Mouse (Mus musculus) hindbrain, embryonic 14.5 days (tissue): ENCODE data around the gene Cbfa2t2. TPM values are rescaled to one million over a fixed set of nuclear protein-coding genes. Genes with fewer than 3 reads are reported as not detected.

Experiments
- ATAC-seq: fragments of 200-750 bp; cut with Nextera tagmentation; 2 replicates; pipeline ENCODE4 v1.8.0; 2017; ENCODE audit warnings: moderate number of reproducible peaks, mild to moderate bottlenecking, moderate TSS enrichment, moderate library complexity; ENCODE audit not compliant: low FRiP score
- DNase-seq: peaks from one replicate; pipeline ENCODE4 v3.0.0-alpha.2; 2015; ENCODE audit warnings: low spot score
- H3K27ac ChIP-seq: fragments of 300-500 bp; sonication (generic); 2 replicates; pipeline ENCODE4 v1.5.1; 2014; ENCODE audit warnings: mild to moderate bottlenecking, moderate library complexity
- H3K27me3 ChIP-seq: fragments of 300-500 bp; sonication (generic); 2 replicates; pipeline ENCODE4 v1.6.1; 2014; ENCODE audit warnings: mild to moderate bottlenecking, low read length, mixed read lengths; ENCODE audit not compliant: control insufficient read depth, insufficient read depth
- H3K36me3 ChIP-seq: fragments of 300-500 bp; sonication (generic); replicated peaks from 2 replicates; pipeline ENCODE4 v1.6.1; 2014; ENCODE audit not compliant: control insufficient read depth, insufficient read depth
- H3K4me1 ChIP-seq: fragments of 300-500 bp; sonication (generic); replicated peaks from 2 replicates; pipeline ENCODE4 v1.6.1; 2014; ENCODE audit warnings: antibody characterized with exemption, low read length, mixed read lengths; ENCODE audit not compliant: control insufficient read depth, insufficient read depth
- H3K4me2 ChIP-seq: fragments of 300-500 bp; sonication (generic); replicated peaks from 2 replicates; pipeline ENCODE4 v1.6.1; 2014; ENCODE audit warnings: mild to moderate bottlenecking, moderate library complexity
- H3K4me3 ChIP-seq: fragments of 300-500 bp; sonication (generic); replicated peaks from 2 replicates; pipeline ENCODE4 v1.5.1; 2014; ENCODE audit warnings: mild to moderate bottlenecking, low read length
- H3K9ac ChIP-seq: fragments of 300-500 bp; sonication (generic); 2 replicates; pipeline ENCODE4 v1.6.1; 2014
- H3K9me3 ChIP-seq: fragments of 300-500 bp; sonication (generic); 2 replicates; pipeline ENCODE4 v1.6.1; 2016; ENCODE audit warnings: low read length; ENCODE audit not compliant: control insufficient read depth
- WGBS: fragments of 180-500 bp; shearing (Covaris S2); extraction: QIAGEN DNeasy Blood & Tissue Kit; methylation state at CpG from one replicate; pipeline ENCODE4 v1.1.7; 2014; 5-methylcytosine and 5-hydroxymethylcytosine counted together
- polyA plus RNA-seq: library from polyadenylated mRNA; unstranded; fragments of >200 nt; fragmentation: Nextera tagmentation; extraction: Ambion mirVana; gene quantifications from 2 replicates; pipeline ENCODE4 v1.2.1, GENCODE M21; 2014

Cbfa2t2 gene
- polyA plus RNA-seq, 1 experiment from 2014 or later, result 48.0 TPM

DNA sequence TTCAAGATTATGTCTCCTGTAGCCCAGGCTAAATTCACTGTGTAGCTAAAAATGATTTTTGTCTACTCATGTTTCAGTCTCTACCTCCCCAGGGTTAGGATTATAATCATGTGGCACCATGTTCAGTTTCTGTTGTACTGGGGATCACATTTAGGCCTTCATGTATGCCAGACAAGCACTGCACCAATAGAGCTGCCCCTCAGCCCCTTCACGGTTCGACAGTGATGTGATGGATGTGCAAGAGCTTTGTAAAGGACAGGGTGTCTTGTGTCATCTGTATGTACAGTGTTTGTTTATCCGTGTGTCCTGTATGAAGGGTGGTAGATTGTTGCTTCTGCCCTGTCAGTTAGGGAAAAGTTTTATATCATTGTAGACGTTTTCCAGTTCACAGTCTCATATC lies 72.2 kb downstream of the Cbfa2t2 start:
- no peak for ATAC-seq
- H3K27ac ChIP-seq, result no peak overlapping the region
- 89% methylated on average over 4 of the region's 4 CpGs for WGBS

DNA sequence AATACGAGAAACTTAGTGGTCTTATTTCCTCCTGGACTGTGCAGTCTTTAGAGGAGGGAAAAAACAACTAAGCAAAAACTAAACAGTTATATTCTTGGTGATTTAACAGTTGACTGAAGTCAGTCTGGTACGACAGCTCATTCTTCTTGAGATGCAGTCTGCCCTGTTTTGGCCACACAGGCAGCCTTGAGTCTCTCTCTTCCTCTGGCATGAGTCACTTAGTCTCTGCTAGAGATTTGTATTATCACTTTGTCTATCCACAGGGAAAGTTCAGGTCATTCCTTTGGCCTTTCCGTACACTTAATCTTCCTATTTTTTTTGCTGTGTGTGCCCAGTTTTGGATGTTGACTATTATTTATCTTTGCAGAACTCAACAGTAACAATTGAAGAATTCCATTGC lies 73.9 kb downstream of the Cbfa2t2 start:
- no peaks in the 10 kb centered on the region for H3K9me3 ChIP-seq
- WGBS, result 97% methylated on average over 3 of the region's 3 CpGs
- H3K27ac ChIP-seq, result no peak overlapping the region

More for the DNA sequence above, 72.2 kb downstream of the Cbfa2t2 start:
- H3K9ac ChIP-seq, result no peak overlapping the region
- no peaks in the 10 kb centered on the region for H3K27me3 ChIP-seq
- H3K4me1 ChIP-seq, result no peaks in the 10 kb centered on the region
- peaks cover 62% of the 10 kb centered on the region for H3K36me3 ChIP-seq
- no peak overlapping the region for H3K4me2 ChIP-seq
- no peak overlapping the region for H3K4me3 ChIP-seq
- no peaks in the 10 kb centered on the region for H3K9me3 ChIP-seq
- no peak for DNase-seq

DNA sequence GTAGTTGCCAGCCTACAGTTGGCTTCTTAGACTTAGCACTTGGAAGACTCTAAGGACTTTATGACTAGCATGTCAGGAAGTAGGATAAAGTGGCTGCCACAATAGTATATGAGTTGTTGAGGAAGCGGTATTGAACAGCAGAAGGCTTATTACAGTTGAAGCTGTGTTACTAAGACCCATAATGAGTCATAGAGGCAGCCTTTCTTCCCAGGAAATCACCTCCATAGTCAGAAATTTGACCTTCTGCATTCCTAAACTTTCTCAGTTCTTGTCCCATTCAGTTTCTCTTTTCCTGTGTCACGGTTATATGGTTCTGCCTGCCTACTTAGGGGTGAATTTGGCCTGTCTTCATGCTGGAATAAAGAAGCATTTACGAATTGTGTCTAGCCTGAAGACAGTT lies 80.7 kb downstream of the Cbfa2t2 start:
- Histone ChIP-seq H3K4me3 (no peak overlapping the region), H3K9me3 (no peaks in the 10 kb centered on the region), H3K4me2 (no peak overlapping the region), H3K9ac (no peak overlapping the region), H3K27ac (no peak overlapping the region), H3K27me3 (no peaks in the 10 kb centered on the region), H3K4me1 (no peaks in the 10 kb centered on the region), H3K36me3 (peaks cover 43% of the 10 kb centered on the region)
- WGBS, result 83% methylated on average over 3 of the region's 3 CpGs
- DNase-seq (no peak), ATAC-seq (no peak)

More for the DNA sequence above, 73.9 kb downstream of the Cbfa2t2 start:
- Histone ChIP-seq H3K4me3 (no peak overlapping the region), H3K9ac (no peak overlapping the region), H3K4me1 (no peaks in the 10 kb centered on the region), H3K27me3 (no peaks in the 10 kb centered on the region), H3K4me2 (no peak overlapping the region), H3K36me3 (peaks cover 49% of the 10 kb centered on the region)
- DNase-seq, result no peak
- ATAC-seq, result no peak

DNA sequence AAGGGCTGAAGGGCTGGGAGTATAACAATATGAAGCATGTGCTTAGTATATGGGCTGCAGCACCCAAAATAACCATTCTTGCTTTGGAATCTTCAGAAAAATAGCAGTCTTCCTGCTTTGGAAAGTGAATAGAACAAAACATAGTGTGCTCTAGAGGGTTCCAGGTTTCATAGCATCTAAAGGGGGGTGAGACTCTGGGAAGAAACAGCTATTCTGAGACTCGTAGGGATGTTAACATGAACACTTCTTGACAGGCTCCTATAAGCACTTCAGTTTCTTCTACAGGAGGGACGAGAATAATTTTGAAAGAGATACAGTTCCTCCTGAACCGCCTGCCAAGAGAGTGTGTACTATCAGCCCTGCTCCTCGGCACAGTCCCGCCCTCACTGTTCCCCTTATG lies 81.1 kb downstream of the Cbfa2t2 start:
- Histone ChIP-seq H3K9me3 (no peaks in the 10 kb centered on the region), H3K36me3 (peaks cover 43% of the 10 kb centered on the region), H3K27ac (no peak overlapping the region), H3K4me1 (no peaks in the 10 kb centered on the region), H3K27me3 (no peaks in the 10 kb centered on the region), H3K9ac (no peak overlapping the region), H3K4me3 (no peak overlapping the region), H3K4me2 (no peak overlapping the region)
- over 99% methylated on average over 5 of the region's 5 CpGs for WGBS
- DNase-seq, result no peak
- ATAC-seq, result no peak

DNA sequence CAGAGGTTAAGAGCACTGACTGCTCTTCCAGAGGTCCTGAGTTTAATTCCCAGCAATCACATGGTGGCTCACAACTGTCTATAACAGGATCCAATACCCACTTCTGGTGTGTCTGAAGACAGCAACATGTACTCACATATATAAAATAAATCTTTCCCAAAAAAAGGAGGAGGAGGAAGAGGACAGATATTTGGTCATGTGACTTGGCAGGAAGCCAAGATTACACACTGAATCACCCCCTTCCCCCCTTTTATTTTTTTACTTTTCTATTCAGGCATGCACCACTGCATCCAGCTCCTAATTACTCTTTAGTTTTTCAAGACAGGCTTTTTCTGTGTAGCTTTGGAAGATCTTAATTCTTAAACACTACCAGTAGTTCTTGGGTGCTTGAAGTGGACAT lies 85.2 kb downstream of the Cbfa2t2 start:
- H3K36me3 ChIP-seq, result peaks cover 70% of the 10 kb centered on the region
- ATAC-seq, result no peak
- no peaks in the 10 kb centered on the region for H3K9me3 ChIP-seq

DNA sequence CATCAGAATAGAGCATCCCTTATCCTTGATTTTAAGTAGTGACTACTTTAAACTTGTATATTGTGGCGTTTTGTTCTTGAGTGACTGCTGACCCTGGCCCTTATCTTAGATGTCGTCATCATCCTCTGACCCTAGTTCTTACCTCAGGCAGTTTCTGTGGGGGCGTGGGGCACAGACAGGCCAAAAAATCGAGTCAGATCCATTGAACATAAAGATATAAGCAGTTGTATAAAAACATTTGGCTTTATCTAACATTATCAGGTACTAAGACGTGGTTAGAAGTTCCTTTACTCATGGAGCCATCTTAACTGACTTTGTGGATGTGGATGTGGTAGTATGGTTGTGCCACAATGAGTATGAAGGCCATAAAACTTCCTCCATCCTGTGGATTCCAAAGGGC lies 86.1 kb downstream of the Cbfa2t2 start:
- WGBS, result 95% methylated on average over 5 of the region's 5 CpGs
- Histone ChIP-seq H3K9me3 (no peaks in the 10 kb centered on the region), H3K27me3 (no peaks in the 10 kb centered on the region), H3K9ac (no peak overlapping the region), H3K36me3 (peaks cover 68% of the 10 kb centered on the region), H3K4me2 (no peak overlapping the region), H3K27ac (no peak overlapping the region), H3K4me3 (no peak overlapping the region), H3K4me1 (no peaks in the 10 kb centered on the region)
- no peak for ATAC-seq
- DNase-seq, result no peak

More for the DNA sequence above, 85.2 kb downstream of the Cbfa2t2 start:
- no peaks in the 10 kb centered on the region for H3K27me3 ChIP-seq
- H3K4me3 ChIP-seq, result no peak overlapping the region
- H3K4me1 ChIP-seq, result no peaks in the 10 kb centered on the region
- no peak overlapping the region for H3K9ac ChIP-seq
- no peak for DNase-seq
- no peak overlapping the region for H3K27ac ChIP-seq
- no peak overlapping the region for H3K4me2 ChIP-seq

DNA sequence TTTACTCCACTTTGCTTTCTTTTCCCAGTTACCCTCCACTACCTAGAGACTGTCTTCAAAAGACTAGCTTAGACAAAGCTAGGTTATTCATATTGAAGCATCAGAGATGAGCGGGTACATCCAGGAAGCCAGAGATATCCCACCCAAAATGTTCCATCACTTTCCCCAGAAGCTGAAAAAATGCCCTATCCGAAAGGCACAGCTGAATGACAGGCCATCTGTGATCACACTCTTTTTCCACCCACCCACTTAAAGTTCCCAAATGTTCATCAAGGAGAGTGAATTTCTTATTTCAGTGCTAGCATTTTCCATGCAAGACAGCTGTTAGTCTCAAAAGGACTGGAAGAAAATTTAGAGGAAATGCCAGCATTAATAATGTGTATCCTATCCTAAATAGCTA lies 89.0 kb downstream of the Cbfa2t2 start:
- H3K36me3 ChIP-seq, result peaks cover 75% of the 10 kb centered on the region
- H3K4me2 ChIP-seq, result no peak overlapping the region
- H3K27me3 ChIP-seq, result no peaks in the 10 kb centered on the region
- H3K27ac ChIP-seq, result no peak overlapping the region
- WGBS, result 95% methylated on average over 2 of the region's 2 CpGs
- H3K4me3 ChIP-seq, result no peak overlapping the region
- H3K9me3 ChIP-seq, result no peaks in the 10 kb centered on the region
- no peaks in the 10 kb centered on the region for H3K4me1 ChIP-seq
- no peak for ATAC-seq
- no peak for DNase-seq
- H3K9ac ChIP-seq, result no peak overlapping the region

DNA sequence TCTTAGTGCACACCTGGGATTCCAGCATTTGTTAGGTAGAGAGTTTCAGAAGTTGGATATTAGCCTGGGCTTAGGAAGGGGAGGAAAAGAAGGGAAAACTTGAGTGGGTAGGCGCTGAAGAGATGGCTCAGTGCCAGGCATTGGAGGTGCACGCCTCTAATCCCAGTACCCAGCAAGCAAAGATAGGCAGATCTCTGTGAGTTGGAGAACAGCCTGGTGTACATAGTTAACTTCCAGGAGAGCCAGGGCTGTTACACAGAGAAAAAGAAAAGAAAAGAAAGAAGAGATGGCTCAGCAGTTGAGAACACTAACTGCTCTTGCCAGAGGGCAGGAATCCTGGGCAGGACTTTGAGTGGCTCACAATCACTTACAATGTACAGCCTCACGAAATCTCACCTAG lies 90.2 kb downstream of the Cbfa2t2 start:
- ATAC-seq, result no peak
- H3K4me3 ChIP-seq, result no peak overlapping the region
- WGBS, result 80% methylated on average over 3 of the region's 3 CpGs
- no peak overlapping the region for H3K9ac ChIP-seq
- H3K9me3 ChIP-seq, result no peaks in the 10 kb centered on the region
- peaks cover 76% of the 10 kb centered on the region for H3K36me3 ChIP-seq
- no peak for DNase-seq
- no peak overlapping the region for H3K27ac ChIP-seq
- H3K27me3 ChIP-seq, result no peaks in the 10 kb centered on the region
- no peaks in the 10 kb centered on the region for H3K4me1 ChIP-seq
- H3K4me2 ChIP-seq, result no peak overlapping the region

DNA sequence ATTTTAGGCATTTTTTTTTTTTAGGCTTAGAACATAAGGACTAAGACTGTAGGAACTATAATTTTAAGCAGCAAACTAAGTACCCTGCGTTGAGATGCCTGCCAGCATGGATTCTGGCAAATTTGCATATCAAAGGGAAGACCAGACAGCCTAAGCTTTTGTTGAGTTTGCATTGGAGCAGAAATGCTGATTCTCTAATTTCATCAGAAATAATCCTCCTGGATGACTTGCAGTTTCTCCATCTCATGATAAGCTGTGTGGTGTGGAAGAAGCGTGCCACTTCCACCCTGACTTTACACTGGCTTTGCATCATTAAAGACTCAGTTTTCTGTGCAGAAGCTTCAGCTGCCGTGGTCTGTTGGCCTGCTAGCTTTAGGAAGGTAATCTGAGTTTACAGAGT lies 96.6 kb downstream of the Cbfa2t2 start:
- ATAC-seq (no peak), DNase-seq (no peak)
- Histone ChIP-seq H3K27ac (no peak overlapping the region), H3K4me3 (no peak overlapping the region), H3K27me3 (no peaks in the 10 kb centered on the region), H3K9me3 (no peaks in the 10 kb centered on the region), H3K4me2 (no peak overlapping the region), H3K4me1 (peaks cover 1% of the 10 kb centered on the region), H3K36me3 (peaks cover 79% of the 10 kb centered on the region), H3K9ac (no peak overlapping the region)
- 29% methylated on average over 3 of the region's 3 CpGs for WGBS

DNA sequence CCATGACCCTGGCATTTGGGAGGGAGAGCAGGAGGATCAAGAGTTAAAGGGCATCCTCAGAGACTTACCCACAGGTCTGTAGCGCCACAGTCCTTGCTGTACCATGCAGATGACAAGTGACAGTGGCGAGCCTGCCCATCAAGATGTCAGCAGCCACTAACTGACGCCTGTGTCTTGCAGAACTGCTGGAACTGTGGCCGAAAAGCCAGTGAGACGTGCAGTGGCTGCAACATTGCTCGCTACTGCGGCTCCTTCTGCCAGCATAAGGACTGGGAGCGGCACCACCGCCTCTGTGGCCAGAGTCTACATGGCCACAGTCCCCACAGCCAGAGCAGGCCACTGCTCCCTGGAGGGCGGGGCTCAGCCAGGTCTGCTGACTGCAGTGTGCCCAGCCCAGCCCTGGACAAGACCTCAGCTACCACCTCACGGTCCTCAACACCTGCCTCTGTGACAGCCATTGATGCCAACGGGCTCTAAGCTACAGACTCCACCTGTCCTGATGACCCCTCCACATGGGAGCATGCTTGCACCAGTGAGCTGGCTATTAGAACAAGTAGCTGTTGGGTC lies 98.5 kb downstream of the Cbfa2t2 start:
- peaks cover 12% of the 10 kb centered on the region for H3K4me1 ChIP-seq
- no peaks in the 10 kb centered on the region for H3K9me3 ChIP-seq
- DNase-seq, result no peak
- no peak for ATAC-seq
- H3K4me2 ChIP-seq, result no peak overlapping the region
- no peaks in the 10 kb centered on the region for H3K27me3 ChIP-seq
- H3K36me3 ChIP-seq, result peaks cover 61% of the 10 kb centered on the region
- 95% methylated on average over 12 of the region's 12 CpGs for WGBS
- H3K27ac ChIP-seq, result no peak overlapping the region
- H3K4me3 ChIP-seq, result no peak overlapping the region
- H3K9ac ChIP-seq, result no peak overlapping the region
